Mouse (Mus musculus) forebrain, embryonic 14.5 days (tissue): ENCODE data around the gene Zfp990. TPM values are rescaled to one million over a fixed set of nuclear protein-coding genes. Genes with fewer than 3 reads are reported as not detected.
"Not testable (repeated sequence)": the region's sequence is repeated elsewhere in the genome, so short reads cannot be mapped to it uniquely, and the experiment has no call there.

ENCODE experiments used
- ATAC-seq: fragments of 200-750 bp; cut with Nextera tagmentation; 2 replicates; pipeline ENCODE4 v1.8.0; 2017; ENCODE audit warnings: mild to moderate bottlenecking, moderate library complexity
- DNase-seq: peaks from one replicate; pipeline ENCODE4 v3.0.0-alpha.2; 2015; ENCODE audit warnings: low spot score
- H3K27ac ChIP-seq: fragments of 300-500 bp; sonication (generic); 2 replicates; pipeline ENCODE4 v1.5.1; 2014; ENCODE audit warnings: low read depth, mild to moderate bottlenecking, control low read depth, low read length, moderate library complexity
- H3K27me3 ChIP-seq: fragments of 300-500 bp; sonication (generic); replicated peaks from 2 replicates; pipeline ENCODE4 v1.6.1; 2014; ENCODE audit warnings: low read length, control low read depth, mixed read lengths; ENCODE audit not compliant: control insufficient read depth, insufficient read depth
- H3K36me3 ChIP-seq: fragments of 300-500 bp; sonication (generic); 2 replicates; pipeline ENCODE4 v1.6.1; 2014; ENCODE audit warnings: low read length, control low read depth; ENCODE audit not compliant: control insufficient read depth, insufficient read depth
- H3K4me1 ChIP-seq: fragments of 300-500 bp; sonication (generic); 2 replicates; pipeline ENCODE4 v1.6.1; 2014; ENCODE audit warnings: antibody characterized with exemption, low read length, control low read depth; ENCODE audit not compliant: control insufficient read depth, insufficient read depth
- H3K4me2 ChIP-seq: fragments of 300-500 bp; sonication (generic); 2 replicates; pipeline ENCODE4 v1.6.1; 2014; ENCODE audit warnings: mild to moderate bottlenecking, control low read depth, low read length
- H3K4me3 ChIP-seq: fragments of 300-500 bp; sonication (generic); 2 replicates; pipeline ENCODE4 v1.5.1; 2014; ENCODE audit warnings: low read depth, low read length, control low read depth
- H3K9ac ChIP-seq: fragments of 300-500 bp; sonication (generic); 2 replicates; pipeline ENCODE4 v1.6.1; 2014; ENCODE audit warnings: mild to moderate bottlenecking, low read length, control low read depth, moderate library complexity
- H3K9me3 ChIP-seq: fragments of 300-500 bp; sonication (generic); replicated peaks from 2 replicates; pipeline ENCODE4 v1.6.1; 2016; ENCODE audit warnings: low read length, control low read depth, mixed read lengths; ENCODE audit not compliant: control insufficient read depth
- WGBS: fragments of 180-500 bp; shearing (Covaris S2); extraction: QIAGEN DNeasy Blood & Tissue Kit; methylation state at CpG from one replicate; pipeline ENCODE4 v1.1.7; 2014; 5-methylcytosine and 5-hydroxymethylcytosine counted together
- polyA plus RNA-seq: library from polyadenylated mRNA; unstranded; fragments of >200 nt; fragmentation: Nextera tagmentation; extraction: Ambion mirVana; gene quantifications from 2 replicates; pipeline ENCODE4 v1.2.1, GENCODE M21; 2014

Gene Zfp990
- polyA plus RNA-seq, 1 experiment from 2014 or later = 0.05 TPM

GRCm38 (mm10) chr4:145576623-145577022, 66.1 kb downstream of the Zfp990 start:
- not testable (repeated sequence) for DNase-seq, H3K9me3 ChIP-seq, H3K4me3 ChIP-seq, H3K36me3 ChIP-seq, ATAC-seq, H3K4me1 ChIP-seq, H3K4me2 ChIP-seq, H3K9ac ChIP-seq, H3K27me3 ChIP-seq, H3K27ac ChIP-seq
- 94% methylated on average over 8 of the region's 8 CpGs for WGBS

- not testable (repeated sequence) for H3K27ac ChIP-seq, H3K4me2 ChIP-seq, H3K4me1 ChIP-seq, H3K36me3 ChIP-seq, H3K27me3 ChIP-seq, ATAC-seq, H3K4me3 ChIP-seq, H3K9me3 ChIP-seq, DNase-seq, H3K9ac ChIP-seq
- 100% methylated on average over 1 of the region's 1 CpGs for WGBS
Observed at GRCm38 (mm10) chr4:145580333-145580732, 69.8 kb downstream of the Zfp990 start.

- not testable (repeated sequence) for H3K27ac ChIP-seq, H3K4me2 ChIP-seq, H3K27me3 ChIP-seq, H3K4me3 ChIP-seq, H3K4me1 ChIP-seq, H3K36me3 ChIP-seq, H3K9ac ChIP-seq, H3K9me3 ChIP-seq, ATAC-seq, DNase-seq
- 24% methylated on average over 11 of the region's 11 CpGs for WGBS
Observed at GRCm38 (mm10) chr4:145585078-145585477, 74.5 kb downstream of the Zfp990 start, which contains the start of gene Gm13212. Gene Gm13212, plus strand, starts transcription at chr4:145585166.

DNA sequence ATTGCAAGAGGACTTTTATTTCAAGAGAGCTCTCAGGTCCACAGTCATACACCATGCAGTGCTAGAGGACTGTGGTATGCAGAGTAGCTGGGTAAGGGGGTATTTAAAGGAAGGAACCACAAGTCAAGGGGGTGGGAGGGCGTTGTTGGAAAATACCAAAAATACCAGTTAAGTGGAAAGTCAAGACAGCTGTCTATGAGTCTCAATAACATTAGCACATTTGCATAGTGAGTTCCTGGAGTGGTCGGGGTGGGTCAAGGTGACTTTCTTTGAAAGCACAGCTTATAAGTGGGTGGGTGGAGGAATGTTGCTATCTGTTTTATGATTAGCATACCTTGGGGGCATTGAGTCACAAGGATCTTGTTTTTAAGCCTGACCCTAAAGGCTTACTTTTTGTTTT, 75.5 kb downstream of the Zfp990 start:
- not testable (repeated sequence) for H3K36me3 ChIP-seq, H3K9me3 ChIP-seq, H3K27ac ChIP-seq, H3K27me3 ChIP-seq, H3K4me2 ChIP-seq, ATAC-seq, H3K4me1 ChIP-seq, H3K4me3 ChIP-seq, H3K9ac ChIP-seq, DNase-seq
- 82% methylated on average over 2 of the region's 2 CpGs for WGBS

Other genes with a start within 250 kb of the Zfp990 start
- 0.09 and 0.15 TPM in 2 replicates for gene Tnfrsf8, start 195.6 kb upstream of the Zfp990 start, polyA plus RNA-seq
- 0.06 and 0.36 TPM in 2 replicates for gene Gm13212, start 74.4 kb downstream of the Zfp990 start, polyA plus RNA-seq
- not detected in 2 replicates for gene Zfp980, start 159.9 kb downstream of the Zfp990 start, polyA plus RNA-seq